In the genomic region with DNA sequence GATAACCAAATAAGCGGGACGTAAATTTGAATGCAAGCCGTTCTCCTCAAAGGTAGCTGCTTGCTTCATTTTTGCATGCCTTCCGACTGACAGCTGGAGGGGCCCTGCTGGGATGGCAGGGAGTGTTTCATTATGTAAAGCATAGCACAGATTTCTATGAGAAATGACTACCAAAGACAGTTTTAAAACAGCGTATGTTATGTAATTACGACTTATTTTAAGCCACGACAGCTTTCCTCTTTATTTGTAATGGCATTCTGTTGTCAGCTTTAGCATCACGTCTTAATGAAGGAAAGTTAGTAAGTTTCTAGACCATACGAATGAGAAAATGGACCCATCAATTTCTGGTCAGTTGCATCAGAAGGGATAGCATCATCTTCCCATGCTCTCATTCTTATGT, we compare ENCODE assay signal across 15 mouse cellular contexts.
A peak's percentile ranks its signal among the peaks of the same experiment; 100 is the strongest.
DNase-seq lines count a peak whose midpoint lies in the region; ATAC-seq and TF ChIP-seq lines count a peak whose summit lies in the region.
"Had no signal": no experiment of that assay in that cellular context is flagged by ENCODE, and none has a peak within 500 bp of the region (broad histone marks: within the 10 kb centered on the region; RNA-seq: fewer than 3 reads in every experiment).

No protein-coding gene starts in this region.

- H3K4me3 ChIP-seq in heart, embryonic 10.5 days, result no peak overlapping the region
- H3K4me3 ChIP-seq in liver, embryonic 11.5 days (ENCODE audit: low read depth, low read length), result no peak overlapping the region
- H3K4me3 ChIP-seq: myocyte had no signal

- no peaks in the 10 kb centered on the region for H3K27me3 ChIP-seq in heart, embryonic 10.5 days (ENCODE audit: insufficient read depth, poor library complexity, severe bottlenecking)
- H3K27me3 ChIP-seq in liver, embryonic 11.5 days (replicated peaks; ENCODE audit: control insufficient read depth, insufficient read depth, low read length), result no peaks in the 10 kb centered on the region

- peaks cover 32% of the 10 kb centered on the region for H3K4me1 ChIP-seq in heart, embryonic 10.5 days
- peaks cover 13% of the 10 kb centered on the region for H3K4me1 ChIP-seq in liver, embryonic 11.5 days (replicated peaks; ENCODE audit: control insufficient read depth, insufficient read depth, low read length)

- intact Hi-C loops in left cerebral cortex, postnatal 36 days (cut with DNase I), result no loop called here

- no peak for ATAC-seq in liver, embryonic 11.5 days (replicated peaks; ENCODE audit: low FRiP score)
- ATAC-seq: inflammation-experienced regulatory T-cells, adult 6 months had no signal

- H3K36me3 ChIP-seq in heart, embryonic 10.5 days, result 0 out of 2 replicates have a peak, but pooled peaks cover 5% of the 10 kb centered on the region
- no peaks in the 10 kb centered on the region for H3K36me3 ChIP-seq in liver, embryonic 11.5 days (ENCODE audit: control insufficient read depth, insufficient read depth, low read length)
- H3K36me3 ChIP-seq: G1E had no signal

- WGBS in heart, embryonic 10.5 days, result 87% methylated on average over 9 of the region's 9 CpGs
- WGBS in liver, embryonic 11.5 days, result 85% methylated on average over 9 of the region's 9 CpGs

- no peak overlapping the region for H3K9ac ChIP-seq in liver, embryonic 11.5 days (ENCODE audit: low read depth, low read length)

- no peak for TF ChIP-seq CTCF in brain, embryonic 14.5 days (IDR thresholded peaks at IDR 0.05; ENCODE audit: borderline replicate concordance, extremely low read depth, insufficient read depth, insufficient read length)

- H3K27ac ChIP-seq in heart, embryonic 10.5 days, result no peak overlapping the region
- H3K27ac ChIP-seq in liver, embryonic 11.5 days (ENCODE audit: low read depth, low read length), result no peak overlapping the region

- TF ChIP-seq POLR2A in brain, embryonic 14.5 days (IDR thresholded peaks at IDR 0.05; ENCODE audit: borderline replicate concordance, extremely low read depth, insufficient read depth, insufficient read length, poor library complexity, severe bottlenecking), result no peak

- peaks cover 4% of the 10 kb centered on the region for H3K9me3 ChIP-seq in heart, embryonic 10.5 days
- peaks cover 6% of the 10 kb centered on the region for H3K9me3 ChIP-seq in liver, embryonic 11.5 days (ENCODE audit: control insufficient read depth, low read length)

- H3K4me2 ChIP-seq in liver, embryonic 11.5 days, result no peak overlapping the region

- DNase-seq in heart, embryonic 10.5 days (ENCODE audit: low spot score), result peak; percentile 5
- DNase-seq in heart, postnatal 4 days, result no peak
- peak; percentile 43 for DNase-seq in brain, embryonic 14.5 days (ENCODE audit: low read depth)
- DNase-seq in cerebellum, postnatal 10 days, result peak; percentile 22 to 35
- DNase-seq in left cerebral cortex, postnatal 36 days (ENCODE audit: low spot score in 2 of 2), result peak; percentile 54 to 59
- DNase-seq in liver, embryonic 11.5 days (ENCODE audit: low spot score), result no peak
- no peak for DNase-seq in gastrocnemius, postnatal 10 days
- DNase-seq in ovary, adult 18-20 months (ENCODE audit: low spot score), result no peak
- DNase-seq: adrenal gland, postnatal 36 days; heart, postnatal 10 days; kidney, postnatal 14 days; lung, postnatal 4 days had no signal

Comparison
In these comparisons a context has a peak if more than half of its experiments do, and no peak if none do; other contexts are left out.
1. DNase-seq: peak in heart, embryonic 10.5 days (single experiment), brain, embryonic 14.5 days (single experiment), cerebellum, postnatal 10 days (2 of 2) and left cerebral cortex, postnatal 36 days (2 of 2); none in heart, postnatal 4 days (single experiment), liver, embryonic 11.5 days (single experiment), gastrocnemius, postnatal 10 days (single experiment) and ovary, adult 18-20 months (single experiment).